Comparison of ENCODE assay signal across 8 mouse cellular contexts in genomic region chr10:83019497-83020270, GRCm38 (mm10). TPM values are rescaled to one million over a fixed set of nuclear protein-coding genes. Genes with fewer than 3 reads are reported as not detected.
DNase-seq lines count a peak whose midpoint lies in the region; ATAC-seq and TF ChIP-seq lines count a peak whose summit lies in the region.

No protein-coding gene starts in this region.

- H3K27ac ChIP-seq in midbrain, embryonic 12.5 days (replicated peaks): peak overlapping the region; percentile 71

- TF ChIP-seq POLR2A in brain, embryonic 14.5 days (IDR thresholded peaks at IDR 0.05; ENCODE audit: borderline replicate concordance, extremely low read depth, insufficient read depth, insufficient read length, poor library complexity, severe bottlenecking): no peak

- H3K36me3 ChIP-seq in midbrain, embryonic 12.5 days: no peaks in the 10 kb centered on the region

- peaks cover 35% of the 10 kb centered on the region for H3K4me1 ChIP-seq in midbrain, embryonic 12.5 days

- 22% methylated on average over 19 of the region's 19 CpGs for WGBS in midbrain, embryonic 12.5 days

- no peak for TF ChIP-seq CTCF in brain, embryonic 14.5 days (IDR thresholded peaks at IDR 0.05; ENCODE audit: borderline replicate concordance, extremely low read depth, insufficient read depth, insufficient read length)

- H3K4me2 ChIP-seq in midbrain, embryonic 12.5 days (replicated peaks): peak overlapping the region; percentile 37

- peak; percentile 82 for ATAC-seq in midbrain, embryonic 12.5 days (ENCODE audit: low FRiP score, low read depth)
- no peak for ATAC-seq in frontal cortex, adult (ENCODE audit: low TSS enrichment)

- H3K9ac ChIP-seq in midbrain, embryonic 12.5 days (replicated peaks): 0 out of 2 replicates have a peak overlapping the region, but pooled peaks have one; percentile 32

- H3K27me3 ChIP-seq in midbrain, embryonic 12.5 days: no peaks in the 10 kb centered on the region

- H3K4me3 ChIP-seq in midbrain, embryonic 12.5 days: no peak overlapping the region

- DNase-seq in 416B (ENCODE audit: low read depth): peak; percentile 18
- peak; percentile 91 for DNase-seq in brain, embryonic 14.5 days (ENCODE audit: low read depth)
- DNase-seq in heart, postnatal 4 days: peak; percentile 19
- DNase-seq in gastrocnemius, postnatal 4 days (ENCODE audit: low spot score in 2 of 2): no peak
- no peak for DNase-seq in adrenal gland, postnatal 14 days
- DNase-seq in thymus, postnatal 14 days: no peak

- H3K9me3 ChIP-seq in midbrain, embryonic 12.5 days: no peaks in the 10 kb centered on the region

RNA-seq across cellular contexts. Expression of gene Chst11, which starts 34.4 kb away (rescaled TPM):
- 16.8 and 22.7 TPM in 2 replicates for polyA plus RNA-seq in brain, embryonic 14.5 days (2012; rRNA removed)
- total RNA-seq in heart, postnatal 4 days (2021): 1 to 10 TPM; 3.6 to 5.2 TPM
- polyA plus RNA-seq in midbrain, embryonic 12.5 days (2016; fragmentation: Nextera tagmentation; extraction: Ambion mirVana): 1.9 and 2.3 TPM in 2 replicates
- total RNA-seq in gastrocnemius, postnatal 4 days (2021): 1 to 10 TPM; 2.3 to 2.6 TPM
- total RNA-seq in adrenal gland, postnatal 14 days (2021): 31.8 and 33.6 TPM in 2 replicates

Comparison
In these comparisons a context has a peak if more than half of its experiments do, and no peak if none do; other contexts are left out.
1. DNase-seq: peak in 416B (single experiment), brain, embryonic 14.5 days (single experiment) and heart, postnatal 4 days (single experiment); none in gastrocnemius, postnatal 4 days (0 of 2), adrenal gland, postnatal 14 days (single experiment) and thymus, postnatal 14 days (single experiment).